Mouse (Mus musculus): ENCODE measurements around the gene Pde2a. TPM values are rescaled to one million over a fixed set of nuclear protein-coding genes. Genes with fewer than 3 reads are reported as not detected.

Pde2a gene
- polyA plus RNA-seq, 1 experiment from 2014 or later, result 33.5 TPM

- H3K4me3 ChIP-seq (ENCODE audit: low read length), result no peak overlapping the region
- WGBS, result 74% methylated on average over 7 of the region's 7 CpGs
- no peaks in the 10 kb centered on the region for H3K27me3 ChIP-seq (replicated peaks; ENCODE audit: control insufficient read depth, insufficient read depth, low read length)
- H3K27ac ChIP-seq (ENCODE audit: low read depth, low read length), result no peak overlapping the region
- no peak for ATAC-seq
- H3K9me3 ChIP-seq (ENCODE audit: control insufficient read depth, low read length), result no peaks in the 10 kb centered on the region
- H3K9ac ChIP-seq (ENCODE audit: low read depth, low read length), result no peak overlapping the region
- H3K4me2 ChIP-seq (ENCODE audit: low read length), result no peak overlapping the region
- H3K4me1 ChIP-seq (ENCODE audit: control insufficient read depth, insufficient read depth, low read depth, low read length), result no peaks in the 10 kb centered on the region
- H3K36me3 ChIP-seq (ENCODE audit: control insufficient read depth, insufficient read depth, low read length), result no peaks in the 10 kb centered on the region
These were observed 105.0 kb downstream of the Pde2a start for GRCm38 (mm10) chr7:101526484-101526883.

DNA sequence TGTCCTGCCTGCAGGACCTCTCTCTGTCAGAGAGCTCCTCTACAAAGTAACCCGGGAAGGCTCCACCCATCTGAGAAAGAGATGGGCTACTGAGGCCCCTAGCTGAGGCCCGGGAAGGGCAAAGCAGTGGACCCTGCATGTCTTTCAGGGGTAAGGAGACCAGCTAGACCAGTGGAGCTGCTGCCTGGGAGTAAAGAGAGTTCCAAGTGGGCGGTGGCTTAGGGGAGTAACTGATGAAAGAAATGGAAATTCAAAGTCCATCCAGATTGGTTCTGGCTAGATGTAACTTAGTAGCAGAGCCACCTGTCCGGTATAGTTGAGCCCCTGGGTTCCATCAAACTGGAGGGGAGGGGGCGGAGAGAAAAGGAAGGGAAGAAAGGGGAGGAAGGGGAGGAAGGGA lies 112.9 kb downstream of the Pde2a start:
- peaks cover 6% of the 10 kb centered on the region; the same call in 1 of the 2 replicates for H3K4me1 ChIP-seq (ENCODE audit: control insufficient read depth, insufficient read depth, low read depth, low read length)
- no peak overlapping the region for H3K27ac ChIP-seq (ENCODE audit: low read depth, low read length)
- 34% methylated on average over 5 of the region's 5 CpGs for WGBS
- no peak overlapping the region for H3K9ac ChIP-seq (ENCODE audit: low read depth, low read length)
- no peaks in the 10 kb centered on the region for H3K9me3 ChIP-seq (ENCODE audit: control insufficient read depth, low read length)
- no peaks in the 10 kb centered on the region for H3K27me3 ChIP-seq (replicated peaks; ENCODE audit: control insufficient read depth, insufficient read depth, low read length)
- ATAC-seq, result no peak
- no peak overlapping the region for H3K4me2 ChIP-seq (ENCODE audit: low read length)
- no peaks in the 10 kb centered on the region for H3K36me3 ChIP-seq (ENCODE audit: control insufficient read depth, insufficient read depth, low read length)
- no peak overlapping the region for H3K4me3 ChIP-seq (ENCODE audit: low read length)

- Histone ChIP-seq H3K4me2 (ENCODE audit: low read length) (no peak overlapping the region), H3K27me3 (replicated peaks; ENCODE audit: control insufficient read depth, insufficient read depth, low read length) (no peaks in the 10 kb centered on the region), H3K27ac (ENCODE audit: low read depth, low read length) (no peak overlapping the region), H3K9ac (ENCODE audit: low read depth, low read length) (no peak overlapping the region), H3K4me1 (ENCODE audit: control insufficient read depth, insufficient read depth, low read depth, low read length) (peaks cover 6% of the 10 kb centered on the region; the same call in 1 of the 2 replicates), H3K4me3 (ENCODE audit: low read length) (no peak overlapping the region), H3K36me3 (ENCODE audit: control insufficient read depth, insufficient read depth, low read length) (no peaks in the 10 kb centered on the region), H3K9me3 (ENCODE audit: control insufficient read depth, low read length) (no peaks in the 10 kb centered on the region)
- no peak for ATAC-seq
- WGBS, result 48% methylated on average over 10 of the region's 10 CpGs
These were observed 113.6 kb downstream of the Pde2a start for GRCm38 (mm10) chr7:101535102-101535501.

DNA sequence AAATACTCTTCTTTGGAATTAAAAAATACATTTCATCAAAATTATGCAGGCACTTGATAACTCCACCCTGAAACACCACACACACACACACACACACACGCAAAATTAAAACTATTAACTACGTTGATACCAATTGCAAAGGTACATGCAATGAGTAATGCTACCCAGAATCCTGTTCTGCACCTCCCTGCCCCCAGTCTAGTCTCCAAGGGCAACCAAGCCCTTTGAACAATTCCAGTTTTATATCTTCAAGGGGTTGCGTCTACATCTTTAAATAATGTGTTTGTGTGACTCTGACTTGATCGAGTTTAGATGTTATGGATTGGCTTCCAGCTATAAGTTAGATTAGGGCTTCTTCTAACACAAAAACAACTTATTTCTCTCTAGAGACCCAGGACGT lies 114.0 kb downstream of the Pde2a start:
- peaks cover 6% of the 10 kb centered on the region; the same call in 1 of the 2 replicates for H3K4me1 ChIP-seq (ENCODE audit: control insufficient read depth, insufficient read depth, low read depth, low read length)
- H3K4me3 ChIP-seq (ENCODE audit: low read length), result no peak overlapping the region
- no peak for ATAC-seq
- H3K27ac ChIP-seq (ENCODE audit: low read depth, low read length), result no peak overlapping the region
- no peaks in the 10 kb centered on the region for H3K36me3 ChIP-seq (ENCODE audit: control insufficient read depth, insufficient read depth, low read length)
- H3K27me3 ChIP-seq (replicated peaks; ENCODE audit: control insufficient read depth, insufficient read depth, low read length), result no peaks in the 10 kb centered on the region
- 62% methylated on average over 5 of the region's 5 CpGs for whole genome bisulfite sequencing
- no peaks in the 10 kb centered on the region for H3K9me3 ChIP-seq (ENCODE audit: control insufficient read depth, low read length)
- H3K9ac ChIP-seq (ENCODE audit: low read depth, low read length), result no peak overlapping the region
- H3K4me2 ChIP-seq (ENCODE audit: low read length), result no peak overlapping the region

- H3K36me3 ChIP-seq (ENCODE audit: control insufficient read depth, insufficient read depth, low read length), result no peaks in the 10 kb centered on the region
- ATAC-seq, result no peak
- no peak overlapping the region for H3K4me3 ChIP-seq (ENCODE audit: low read length)
- 47% methylated on average over 8 of the region's 8 CpGs for WGBS
- no peak overlapping the region for H3K9ac ChIP-seq (ENCODE audit: low read depth, low read length)
- no peak overlapping the region for H3K27ac ChIP-seq (ENCODE audit: low read depth, low read length)
- peaks cover 6% of the 10 kb centered on the region; the same call in 1 of the 2 replicates for H3K4me1 ChIP-seq (ENCODE audit: control insufficient read depth, insufficient read depth, low read depth, low read length)
- H3K9me3 ChIP-seq (ENCODE audit: control insufficient read depth, low read length), result no peaks in the 10 kb centered on the region
- no peaks in the 10 kb centered on the region for H3K27me3 ChIP-seq (replicated peaks; ENCODE audit: control insufficient read depth, insufficient read depth, low read length)
- H3K4me2 ChIP-seq (ENCODE audit: low read length), result no peak overlapping the region
These were observed 116.0 kb downstream of the Pde2a start for GRCm38 (mm10) chr7:101537541-101537940.

- no peaks in the 10 kb centered on the region for H3K27me3 ChIP-seq (replicated peaks; ENCODE audit: control insufficient read depth, insufficient read depth, low read length)
- ATAC-seq, result no peak
- 58% methylated on average over 14 of the region's 14 CpGs for WGBS
These were observed 116.8 kb downstream of the Pde2a start for GRCm38 (mm10) chr7:101538141-101538933.

GRCm38 (mm10) chr7:101539774-101540173 lies 118.3 kb downstream of the Pde2a start:
- Histone ChIP-seq H3K36me3 (ENCODE audit: control insufficient read depth, insufficient read depth, low read length) (no peaks in the 10 kb centered on the region), H3K4me3 (ENCODE audit: low read length) (no peak overlapping the region), H3K4me1 (ENCODE audit: control insufficient read depth, insufficient read depth, low read depth, low read length) (peaks cover 4% of the 10 kb centered on the region; the same call in 1 of the 2 replicates), H3K9ac (ENCODE audit: low read depth, low read length) (no peak overlapping the region), H3K27ac (ENCODE audit: low read depth, low read length) (no peak overlapping the region), H3K4me2 (ENCODE audit: low read length) (no peak overlapping the region), H3K9me3 (ENCODE audit: control insufficient read depth, low read length) (no peaks in the 10 kb centered on the region), H3K27me3 (replicated peaks; ENCODE audit: control insufficient read depth, insufficient read depth, low read length) (no peaks in the 10 kb centered on the region)
- 45% methylated on average over 9 of the region's 9 CpGs for WGBS
- no peak for ATAC-seq

More at GRCm38 (mm10) chr7:101538141-101538933, 116.8 kb downstream of the Pde2a start:
- H3K9me3 ChIP-seq (ENCODE audit: control insufficient read depth, low read length), result no peaks in the 10 kb centered on the region
- peaks cover 6% of the 10 kb centered on the region; the same call in 1 of the 2 replicates for H3K4me1 ChIP-seq (ENCODE audit: control insufficient read depth, insufficient read depth, low read depth, low read length)
- no peak overlapping the region for H3K4me2 ChIP-seq (ENCODE audit: low read length)
- no peak overlapping the region for H3K9ac ChIP-seq (ENCODE audit: low read depth, low read length)
- no peak overlapping the region for H3K27ac ChIP-seq (ENCODE audit: low read depth, low read length)
- H3K4me3 ChIP-seq (ENCODE audit: low read length), result no peak overlapping the region
- no peaks in the 10 kb centered on the region for H3K36me3 ChIP-seq (ENCODE audit: control insufficient read depth, insufficient read depth, low read length)

GRCm38 (mm10) chr7:101540684-101541083 lies 119.2 kb downstream of the Pde2a start:
- ATAC-seq, result 0 out of 2 replicates have a peak, but pooled peaks have one; percentile 17
- peaks cover under 1% of the 10 kb centered on the region; the same call in 1 of the 2 replicates for H3K4me1 ChIP-seq (ENCODE audit: control insufficient read depth, insufficient read depth, low read depth, low read length)
- WGBS, result 75% methylated on average over 5 of the region's 5 CpGs

DNA sequence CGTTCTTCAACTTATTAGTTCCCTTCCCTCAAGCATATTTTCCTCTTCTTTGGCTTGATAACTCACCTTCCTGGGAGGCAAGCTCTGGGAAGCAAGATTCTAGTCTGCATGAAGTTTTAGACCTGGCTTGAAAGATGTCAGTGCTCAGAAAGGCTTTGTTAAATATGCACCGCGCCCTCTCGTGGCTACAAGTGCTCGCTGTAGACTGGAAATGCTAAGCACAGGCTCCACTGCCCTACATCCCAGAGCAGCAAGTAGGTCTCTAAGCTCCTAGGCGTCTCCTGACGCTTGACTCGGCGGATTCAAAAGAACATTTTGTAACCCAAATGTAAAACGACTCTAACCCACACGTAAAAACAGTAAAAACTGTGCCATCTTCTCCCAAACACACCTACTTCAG lies 119.6 kb downstream of the Pde2a start:
- no peaks in the 10 kb centered on the region for H3K36me3 ChIP-seq (ENCODE audit: control insufficient read depth, insufficient read depth, low read length)
- WGBS, result 2% methylated on average over 11 of the region's 11 CpGs
- H3K4me2 ChIP-seq (ENCODE audit: low read length), result no peak overlapping the region

More at GRCm38 (mm10) chr7:101540684-101541083, 119.2 kb downstream of the Pde2a start:
- no peak overlapping the region for H3K4me2 ChIP-seq (ENCODE audit: low read length)
- H3K9me3 ChIP-seq (ENCODE audit: control insufficient read depth, low read length), result no peaks in the 10 kb centered on the region
- H3K36me3 ChIP-seq (ENCODE audit: control insufficient read depth, insufficient read depth, low read length), result no peaks in the 10 kb centered on the region
- H3K4me3 ChIP-seq (ENCODE audit: low read length), result no peak overlapping the region
- no peak overlapping the region for H3K27ac ChIP-seq (ENCODE audit: low read depth, low read length)
- H3K9ac ChIP-seq (ENCODE audit: low read depth, low read length), result no peak overlapping the region
- H3K27me3 ChIP-seq (replicated peaks; ENCODE audit: control insufficient read depth, insufficient read depth, low read length), result no peaks in the 10 kb centered on the region

More for the DNA sequence above, 119.6 kb downstream of the Pde2a start:
- Histone ChIP-seq H3K27me3 (replicated peaks; ENCODE audit: control insufficient read depth, insufficient read depth, low read length) (no peaks in the 10 kb centered on the region), H3K4me3 (ENCODE audit: low read length) (no peak overlapping the region), H3K4me1 (ENCODE audit: control insufficient read depth, insufficient read depth, low read depth, low read length) (no peaks in the 10 kb centered on the region), H3K9me3 (ENCODE audit: control insufficient read depth, low read length) (no peaks in the 10 kb centered on the region), H3K9ac (ENCODE audit: low read depth, low read length) (no peak overlapping the region), H3K27ac (ENCODE audit: low read depth, low read length) (no peak overlapping the region)
- ATAC-seq, result peak; percentile 76

Data from hindbrain, embryonic 16.5 days (tissue).